Mouse (Mus musculus) intestine, embryonic 16.5 days (tissue): ENCODE results near the gene F2rl1. TPM values are rescaled to one million over a fixed set of nuclear protein-coding genes. Genes with fewer than 3 reads are reported as not detected.
A peak's percentile ranks its signal among the peaks of the same experiment; 100 is the strongest.

Experiments used
- ATAC-seq: fragments of 200-750 bp; cut with Nextera tagmentation; 2 replicates; pipeline ENCODE4 v1.8.0; 2017; ENCODE audit warnings: moderate TSS enrichment, moderate library complexity
- H3K27ac ChIP-seq: fragments of 300-500 bp; sonication (generic); 2 replicates; pipeline ENCODE4 v1.5.1; 2014; ENCODE audit warnings: mild to moderate bottlenecking, low read length
- H3K27me3 ChIP-seq: fragments of 300-500 bp; sonication (generic); replicated peaks from 2 replicates; pipeline ENCODE4 v1.6.1; 2014; ENCODE audit warnings: low read length, control low read depth, mixed read lengths; ENCODE audit not compliant: control insufficient read depth, insufficient read depth
- H3K36me3 ChIP-seq: fragments of 300-500 bp; sonication (generic); 2 replicates; pipeline ENCODE4 v1.6.1; 2014; ENCODE audit warnings: low read length, control low read depth; ENCODE audit not compliant: control insufficient read depth, insufficient read depth
- H3K4me1 ChIP-seq: fragments of 300-500 bp; sonication (generic); 2 replicates; pipeline ENCODE4 v1.6.1; 2014; ENCODE audit warnings: low read length, control low read depth, mixed read lengths; ENCODE audit not compliant: control insufficient read depth, insufficient read depth
- H3K4me2 ChIP-seq: fragments of 300-500 bp; sonication (generic); 2 replicates; pipeline ENCODE4 v1.6.1; 2014; ENCODE audit warnings: low read depth, low read length, control low read depth
- H3K4me3 ChIP-seq: fragments of 300-500 bp; sonication (generic); 2 replicates; pipeline ENCODE4 v1.5.1; 2014; ENCODE audit warnings: mild to moderate bottlenecking, low read length
- H3K9ac ChIP-seq: fragments of 300-500 bp; sonication (generic); 2 replicates; pipeline ENCODE4 v1.6.1; 2014; ENCODE audit warnings: low read depth, low read length
- H3K9me3 ChIP-seq: fragments of 300-500 bp; sonication (generic); 2 replicates; pipeline ENCODE4 v1.6.1; 2016; ENCODE audit warnings: low read length, control low read depth; ENCODE audit not compliant: control insufficient read depth
- WGBS: fragments of 180-500 bp; shearing (Covaris S2); extraction: QIAGEN DNeasy Blood & Tissue Kit; methylation state at CpG from one replicate; pipeline ENCODE4 v1.1.7; 2014; 5-methylcytosine and 5-hydroxymethylcytosine counted together
- polyA plus RNA-seq: library from polyadenylated mRNA; unstranded; fragments of >200 nt; fragmentation: Nextera tagmentation; extraction: Ambion mirVana; gene quantifications from 2 replicates; pipeline ENCODE4 v1.2.1, GENCODE M21; 2015

Gene F2rl1
- polyA plus RNA-seq, 1 experiment from 2014 or later: 23.0 TPM

DNA sequence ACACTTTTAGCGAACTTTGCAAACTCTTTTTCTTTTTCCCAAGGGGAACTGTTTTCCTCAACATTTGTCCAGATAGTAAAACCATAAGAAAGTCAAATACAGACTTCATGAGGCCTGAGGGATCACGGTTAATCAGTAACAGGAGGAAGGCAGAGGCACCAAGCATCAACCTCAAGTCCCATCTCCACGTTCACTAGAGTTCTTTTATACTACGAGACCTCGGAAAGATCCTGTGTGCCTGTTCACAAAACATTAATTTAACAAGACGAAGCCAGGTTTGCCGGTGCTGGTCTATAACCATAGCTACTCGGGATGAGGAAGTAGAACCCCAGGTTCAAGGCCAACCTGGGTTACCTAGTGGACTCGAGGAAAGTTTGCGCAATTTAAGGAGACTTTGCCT is 2.9 kb downstream of the F2rl1 start:
- Histone ChIP-seq H3K9me3 (no peaks in the 10 kb centered on the region), H3K27ac (peak overlapping the region; percentile 71)

GRCm38 (mm10) chr13:95521029-95521428 is 4.0 kb downstream of the F2rl1 start:
- 0 out of 2 replicates have a peak overlapping the region, but pooled peaks have one; percentile 45 for H3K27ac ChIP-seq
- WGBS: 63% methylated on average over 6 of the region's 6 CpGs

More for the DNA sequence above, 2.9 kb downstream of the F2rl1 start:
- Histone ChIP-seq H3K27me3 (no peaks in the 10 kb centered on the region), H3K4me3 (no peak overlapping the region), H3K4me2 (0 out of 2 replicates have a peak overlapping the region, but pooled peaks have one; percentile 25), H3K9ac (no peak overlapping the region), H3K4me1 (0 out of 2 replicates have a peak, but pooled peaks cover 2% of the 10 kb centered on the region), H3K36me3 (no peaks in the 10 kb centered on the region)
- WGBS: 64% methylated on average over 10 of the region's 10 CpGs
- ATAC-seq: 0 out of 2 replicates have a peak, but pooled peaks have one; percentile 16

DNA sequence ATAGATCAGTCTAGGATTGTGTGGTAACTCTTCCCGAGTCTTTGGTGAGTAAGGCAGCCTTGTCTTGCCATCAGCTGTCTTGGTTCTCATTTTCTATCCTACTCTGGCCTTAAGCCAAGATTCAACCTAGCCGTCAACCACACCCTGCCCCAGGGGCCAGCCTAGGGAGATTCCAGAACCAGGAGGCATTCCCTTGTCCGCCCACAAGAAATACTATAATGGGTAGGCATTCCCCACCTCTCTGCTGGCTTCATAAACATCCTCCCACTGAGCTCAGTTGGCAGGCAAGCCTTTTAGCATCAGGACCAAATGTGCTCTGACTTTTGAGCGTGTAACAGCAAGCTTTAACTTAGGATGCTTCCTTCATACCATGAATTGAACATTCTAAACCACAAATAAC is 10.3 kb downstream of the F2rl1 start:
- 61% methylated on average over 4 of the region's 4 CpGs for WGBS
- Histone ChIP-seq H3K9ac (no peak overlapping the region), H3K4me3 (no peak overlapping the region), H3K4me2 (no peak overlapping the region), H3K4me1 (no peaks in the 10 kb centered on the region), H3K9me3 (no peaks in the 10 kb centered on the region), H3K27ac (no peak overlapping the region), H3K27me3 (no peaks in the 10 kb centered on the region), H3K36me3 (0 out of 2 replicates have a peak, but pooled peaks cover 5% of the 10 kb centered on the region)
- peak; percentile 58 for ATAC-seq

More at GRCm38 (mm10) chr13:95521029-95521428, 4.0 kb downstream of the F2rl1 start:
- H3K4me3 ChIP-seq: no peak overlapping the region
- H3K27me3 ChIP-seq: no peaks in the 10 kb centered on the region
- ATAC-seq: no peak
- no peaks in the 10 kb centered on the region for H3K36me3 ChIP-seq
- no peaks in the 10 kb centered on the region for H3K9me3 ChIP-seq
- no peak overlapping the region for H3K4me2 ChIP-seq
- H3K9ac ChIP-seq: no peak overlapping the region
- H3K4me1 ChIP-seq: 0 out of 2 replicates have a peak, but pooled peaks cover 2% of the 10 kb centered on the region

- ATAC-seq: no peak
- no peak overlapping the region for H3K27ac ChIP-seq
Observed at GRCm38 (mm10) chr13:95510054-95510453, 15.0 kb downstream of the F2rl1 start.

DNA sequence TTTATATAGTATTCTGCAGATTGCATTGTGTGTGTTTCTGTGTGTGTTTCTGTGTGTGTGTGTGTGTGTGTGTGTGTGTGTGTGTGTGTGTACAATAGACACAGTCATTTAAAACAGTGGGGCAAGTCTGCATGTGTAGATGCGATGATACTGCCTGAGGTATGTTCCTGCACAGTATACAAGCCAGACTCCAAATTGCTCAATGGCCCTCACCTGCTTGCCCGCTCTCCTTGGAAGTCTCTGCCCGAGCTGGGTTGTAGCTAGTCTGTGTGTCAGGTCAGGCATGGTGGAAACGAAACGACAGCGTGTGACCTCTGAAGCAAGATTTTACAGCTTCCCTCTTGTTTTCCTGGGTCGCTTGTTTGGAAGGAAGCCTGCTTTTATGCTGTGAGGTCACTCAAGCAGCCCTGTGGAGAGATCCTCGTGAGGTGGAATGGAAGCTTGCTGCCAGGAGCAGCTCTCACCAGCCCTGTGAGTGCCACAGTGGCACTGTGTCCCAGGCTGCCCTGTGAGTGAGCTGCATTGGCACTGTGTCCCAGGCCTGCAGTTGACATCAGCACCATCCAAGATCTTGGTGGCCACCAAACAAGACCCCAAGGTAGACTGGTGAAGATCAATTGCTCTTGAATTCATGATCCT is 21.6 kb downstream of the F2rl1 start:
- 67% methylated on average over 8 of the region's 8 CpGs for WGBS
- no peak overlapping the region for H3K27ac ChIP-seq
- no peaks in the 10 kb centered on the region for H3K4me1 ChIP-seq
- H3K4me2 ChIP-seq: no peak overlapping the region
- H3K9me3 ChIP-seq: no peaks in the 10 kb centered on the region
- H3K36me3 ChIP-seq: no peaks in the 10 kb centered on the region
- no peaks in the 10 kb centered on the region for H3K27me3 ChIP-seq
- no peak overlapping the region for H3K4me3 ChIP-seq
- no peak for ATAC-seq
- no peak overlapping the region for H3K9ac ChIP-seq

More at GRCm38 (mm10) chr13:95510054-95510453, 15.0 kb downstream of the F2rl1 start:
- WGBS: 90% methylated on average over 5 of the region's 5 CpGs
- no peaks in the 10 kb centered on the region for H3K27me3 ChIP-seq
- H3K4me2 ChIP-seq: no peak overlapping the region
- 0 out of 2 replicates have a peak, but pooled peaks cover 5% of the 10 kb centered on the region for H3K36me3 ChIP-seq
- no peak overlapping the region for H3K9ac ChIP-seq
- H3K9me3 ChIP-seq: no peaks in the 10 kb centered on the region
- no peaks in the 10 kb centered on the region for H3K4me1 ChIP-seq
- no peak overlapping the region for H3K4me3 ChIP-seq

- 91% methylated on average over 3 of the region's 3 CpGs for WGBS
- H3K27ac ChIP-seq: no peak overlapping the region
- no peak for ATAC-seq
- H3K27me3 ChIP-seq: no peaks in the 10 kb centered on the region
- no peaks in the 10 kb centered on the region for H3K9me3 ChIP-seq
- H3K4me3 ChIP-seq: no peak overlapping the region
- no peak overlapping the region for H3K9ac ChIP-seq
- no peaks in the 10 kb centered on the region for H3K36me3 ChIP-seq
- peaks cover 13% of the 10 kb centered on the region for H3K4me1 ChIP-seq
- H3K4me2 ChIP-seq: no peak overlapping the region
Observed at GRCm38 (mm10) chr13:95496601-95497000, 28.4 kb downstream of the F2rl1 start.

DNA sequence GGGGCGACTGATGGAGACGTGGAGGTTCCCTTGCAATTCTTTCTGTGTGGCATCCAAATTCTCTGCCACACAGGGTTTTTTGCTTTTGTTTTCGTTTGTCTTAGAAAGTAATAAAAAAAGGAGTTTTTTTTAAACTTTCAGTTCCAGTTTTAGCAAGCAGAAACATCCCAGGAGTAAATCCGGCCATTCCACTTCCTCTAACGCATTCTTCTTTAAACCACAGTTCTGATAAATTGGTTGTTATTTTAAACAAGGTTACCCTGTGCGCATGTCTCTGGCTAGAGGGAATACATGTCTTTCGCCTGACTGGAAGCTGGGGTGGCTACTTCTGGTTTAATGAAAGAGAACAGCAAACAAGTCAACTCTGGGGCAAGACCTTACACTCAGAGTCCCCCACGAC is 30.2 kb downstream of the F2rl1 start:
- Histone ChIP-seq H3K4me1 (peaks cover 13% of the 10 kb centered on the region), H3K27me3 (no peaks in the 10 kb centered on the region), H3K36me3 (no peaks in the 10 kb centered on the region), H3K4me3 (no peak overlapping the region), H3K9me3 (no peaks in the 10 kb centered on the region), H3K27ac (0 out of 2 replicates have a peak overlapping the region, but pooled peaks have one; percentile 19), H3K9ac (no peak overlapping the region), H3K4me2 (no peak overlapping the region)
- ATAC-seq: no peak
- WGBS: 49% methylated on average over 8 of the region's 8 CpGs

DNA sequence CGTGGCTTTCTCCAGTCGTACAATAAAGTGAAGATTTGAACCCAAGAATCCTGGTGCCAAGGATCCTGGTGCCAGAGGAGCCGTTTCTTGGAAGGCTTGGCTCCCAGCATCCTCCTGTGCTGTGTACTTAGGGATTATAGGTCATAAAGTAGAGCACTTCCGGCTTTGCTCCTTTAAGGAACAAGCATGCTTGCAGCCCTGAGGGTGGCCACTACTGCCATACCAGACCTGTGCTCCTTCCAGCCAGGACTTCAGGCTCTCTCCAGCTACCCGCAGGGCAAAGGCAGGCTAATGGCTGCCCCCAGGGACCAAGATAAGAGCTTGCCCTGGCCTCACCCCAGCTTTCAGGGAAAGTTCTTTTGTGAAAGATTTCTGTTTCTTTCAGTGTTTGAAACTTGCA is 31.7 kb downstream of the F2rl1 start:
- ATAC-seq: peak; percentile 68
- Histone ChIP-seq H3K4me1 (peaks cover 13% of the 10 kb centered on the region), H3K9ac (no peak overlapping the region), H3K9me3 (no peaks in the 10 kb centered on the region), H3K36me3 (no peaks in the 10 kb centered on the region), H3K27ac (no peak overlapping the region), H3K4me2 (no peak overlapping the region), H3K27me3 (no peaks in the 10 kb centered on the region), H3K4me3 (no peak overlapping the region)
- 42% methylated on average over 5 of the region's 5 CpGs for WGBS

GRCm38 (mm10) chr13:95491327-95491726 is 33.7 kb downstream of the F2rl1 start:
- H3K27me3 ChIP-seq: no peaks in the 10 kb centered on the region
- H3K9ac ChIP-seq: no peak overlapping the region
- H3K4me2 ChIP-seq: no peak overlapping the region
- peak; percentile 74 for ATAC-seq
- peaks cover 17% of the 10 kb centered on the region for H3K4me1 ChIP-seq
- H3K9me3 ChIP-seq: no peaks in the 10 kb centered on the region
- 57% methylated on average over 11 of the region's 11 CpGs for WGBS
- no peaks in the 10 kb centered on the region for H3K36me3 ChIP-seq
- H3K4me3 ChIP-seq: no peak overlapping the region
- peak overlapping the region; percentile 9; the same call in 1 of the 2 replicates for H3K27ac ChIP-seq
